Mouse (Mus musculus): ENCODE measurements at regions not wholly inside any gene's neighbourhood (a gene's known extent, or its start where the extent isn't known, plus 50 kb on each side); places are given as distances from the start of the nearest gene placed in this dataset.

DNA sequence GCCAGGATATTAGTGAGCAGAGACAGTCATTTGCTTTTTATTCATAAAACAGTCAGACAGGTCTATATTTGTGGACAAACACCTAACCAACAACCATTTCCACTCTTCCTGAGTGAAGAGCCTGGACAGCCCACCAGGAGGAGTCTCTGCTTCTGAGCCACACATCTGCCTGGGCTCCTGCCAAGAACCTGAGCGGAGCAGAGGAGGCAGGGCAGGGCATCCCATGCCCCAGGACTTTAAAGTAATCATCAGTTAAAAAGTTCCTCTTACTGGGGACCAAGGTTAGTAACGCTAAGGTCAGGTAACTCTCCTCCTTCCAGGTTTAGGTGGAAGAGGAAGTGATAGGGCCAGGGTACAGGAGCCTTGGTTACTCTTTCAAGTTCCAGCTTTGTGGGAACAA lies 144.1 kb upstream of the Zfp618 start:
- no peak for TF ChIP-seq CTCF (IDR thresholded peaks at IDR 0.05; ENCODE audit: control insufficient read depth, insufficient read depth, low read length)
- TF ChIP-seq POLR2A (IDR thresholded peaks at IDR 0.05; ENCODE audit: borderline replicate concordance, control insufficient read depth, low read depth, low read length), result no peak

All from bone marrow, adult 2 months (tissue).